Mouse (Mus musculus) embryonic fibroblast, embryonic 13.5 days (primary cell): ENCODE measurements at regions not wholly inside any gene's neighbourhood (a gene's known extent, or its start where the extent isn't known, plus 50 kb on each side); places are given as distances from the start of the nearest gene placed in this dataset.

Source experiments
- CTCF ChIP-seq: IDR thresholded peaks from 2 replicates; pipeline ENCODE4 v1.5.1; 2011; ENCODE audit warnings: mild to moderate bottlenecking, control low read depth, low read length, moderate library complexity, borderline replicate concordance; ENCODE audit not compliant: insufficient read depth
- POLR2A ChIP-seq: IDR thresholded peaks from 2 replicates; pipeline ENCODE4 v1.6.1; 2011; ENCODE audit warnings: low read depth, mild to moderate bottlenecking, control low read depth, low read length, moderate library complexity

DNA sequence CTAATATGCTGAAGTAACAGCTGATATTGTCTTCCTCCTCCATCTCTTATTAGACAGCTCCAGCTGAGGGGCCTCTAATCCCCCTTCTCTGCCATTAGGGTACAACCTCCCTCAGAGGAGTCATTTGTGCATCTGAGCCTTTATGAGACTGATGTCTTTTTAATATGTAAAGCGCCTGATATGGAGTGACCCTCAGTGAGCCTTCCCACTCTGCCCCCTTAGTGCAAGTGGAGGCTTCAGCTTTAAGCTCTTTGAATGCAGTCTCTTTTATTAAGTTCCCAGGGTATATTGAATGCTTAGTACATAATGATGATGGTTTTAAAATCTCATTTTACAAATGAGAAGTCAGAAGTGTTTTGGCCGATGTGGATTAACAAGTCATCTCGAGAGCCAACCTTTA, 191.5 kb downstream of the Otol1 start:
- TF ChIP-seq CTCF, result no peak
- TF ChIP-seq POLR2A, result no peak
